Mouse (Mus musculus) R1 (cell line): ENCODE results near the gene Scnn1b.

Source experiments
- DNase-seq: peaks from one replicate; pipeline ENCODE4 v3.0.0-alpha.2; 2018; ENCODE audit warnings: low read depth, low spot score

Gene Scnn1b

DNA sequence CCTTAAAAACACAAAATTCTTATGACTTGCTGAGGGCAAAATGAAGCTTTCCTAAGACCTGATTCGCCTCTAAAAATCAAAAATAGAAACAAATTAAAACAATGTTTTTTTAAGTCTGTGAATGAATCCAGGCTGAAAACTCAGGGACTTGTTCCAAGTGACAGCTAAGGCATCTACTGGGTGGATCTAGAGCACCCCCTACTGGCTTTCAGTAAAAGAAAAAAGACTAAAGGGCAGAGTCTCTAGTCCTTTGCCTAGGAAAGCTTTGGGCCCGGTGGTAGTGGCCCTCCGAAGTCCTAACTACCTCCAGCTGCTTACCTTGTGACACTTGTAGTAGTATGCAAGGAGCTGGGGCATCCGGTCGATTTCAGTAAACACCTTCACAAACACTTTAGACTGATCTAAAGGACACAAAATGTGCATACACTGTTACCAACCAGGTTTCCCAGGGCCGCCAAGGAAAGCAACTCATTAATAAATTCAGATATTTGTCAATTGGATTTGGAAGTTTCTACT, 99.1 kb downstream of the Scnn1b start:
- peak; percentile 70 for DNase-seq

DNA sequence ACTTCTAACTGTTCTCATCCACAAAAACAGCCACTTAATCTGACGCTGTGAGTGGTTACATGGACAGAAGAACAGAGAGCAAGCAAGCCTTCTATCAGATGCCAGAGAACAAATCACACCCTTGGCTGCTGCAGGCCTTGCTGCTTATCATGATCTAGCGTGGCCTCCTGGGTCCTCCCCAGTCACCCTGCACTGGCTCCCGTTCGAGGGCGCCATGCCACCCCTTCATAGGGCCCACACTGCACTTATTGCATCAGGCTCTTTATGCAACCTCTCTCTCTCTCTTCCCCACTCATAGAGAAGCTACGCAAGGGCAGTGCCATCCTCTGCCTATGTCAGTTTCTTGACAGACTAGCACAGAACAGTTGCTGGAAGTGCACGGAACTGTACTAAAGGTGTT, 101.3 kb downstream of the Scnn1b start:
- no peak for DNase-seq
